Mouse (Mus musculus): Measurements from ENCODE around the gene Cacna1c. TPM values are rescaled to one million over a fixed set of nuclear protein-coding genes. Genes with fewer than 3 reads are reported as not detected.

Cacna1c gene
- polyA plus RNA-seq, 2 experiments from 2014 or later = 0.49 to 1.4 TPM

DNA sequence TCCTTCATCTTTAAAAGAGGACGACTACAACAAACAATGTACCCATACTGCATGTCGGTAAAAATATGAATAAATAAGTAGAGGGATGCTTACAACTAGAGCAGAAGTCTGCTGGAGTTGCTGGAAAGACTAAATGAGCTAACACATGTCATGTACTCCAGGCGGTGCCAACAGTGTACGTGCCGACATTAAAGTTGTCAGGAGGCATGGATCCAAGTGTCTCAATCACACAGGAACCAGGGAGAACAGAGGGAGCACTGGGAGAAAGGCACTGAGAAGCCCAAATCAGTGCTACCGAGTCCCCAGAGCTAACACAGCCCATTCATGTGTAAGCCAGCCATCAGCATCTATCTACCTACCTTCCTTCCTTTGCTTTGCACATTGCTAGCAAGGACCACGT is 150.7 kb downstream of the Cacna1c start:
- no peak for ATAC-seq

GRCm38 (mm10) chr6:119044148-119044547 is 152.1 kb downstream of the Cacna1c start:
- ATAC-seq = no peak

- ATAC-seq = no peak
Measured at GRCm38 (mm10) chr6:119042803-119043202, 153.4 kb downstream of the Cacna1c start.

GRCm38 (mm10) chr6:119040961-119041360 is 155.3 kb downstream of the Cacna1c start:
- ATAC-seq = no peak

- ATAC-seq = no peak
Measured at GRCm38 (mm10) chr6:119039815-119040214, 156.4 kb downstream of the Cacna1c start.

DNA sequence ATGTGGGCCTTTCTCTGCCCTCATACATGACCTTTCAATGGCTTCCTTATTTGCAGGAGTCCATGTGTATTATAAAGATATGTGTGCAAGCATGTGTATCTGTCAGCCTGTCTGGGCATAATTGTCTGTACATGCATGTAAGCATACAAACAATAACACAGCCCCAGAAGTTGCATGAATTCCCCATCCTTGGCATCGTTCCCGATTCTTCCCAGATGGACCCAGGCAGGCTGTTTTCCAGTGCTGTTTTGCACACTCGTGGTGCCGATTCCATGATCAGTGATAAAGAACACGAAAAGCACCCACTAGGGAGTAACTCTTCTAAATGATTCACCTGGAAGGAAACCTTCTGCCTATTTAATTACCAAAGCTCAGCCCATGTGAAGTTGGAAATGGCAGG is 156.9 kb downstream of the Cacna1c start:
- no peak for ATAC-seq

DNA sequence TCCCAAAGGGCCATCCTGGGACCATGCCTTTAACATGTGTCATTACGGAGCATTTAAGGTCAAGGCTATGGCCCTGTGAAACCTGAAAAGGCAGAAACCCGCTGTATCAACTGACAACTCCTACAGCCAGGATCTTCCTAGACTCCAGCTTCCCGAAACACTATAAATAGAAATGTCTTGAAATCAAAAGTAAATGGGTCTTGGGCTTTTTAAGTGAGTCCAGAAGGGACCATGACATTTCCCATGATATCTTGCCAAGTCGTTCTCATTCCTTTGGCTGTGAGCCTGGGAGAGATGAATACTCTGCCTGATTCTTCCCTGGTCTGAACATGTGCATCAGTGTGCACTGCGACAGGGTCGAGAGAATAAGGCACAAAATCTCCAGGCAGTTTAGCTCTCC is 158.4 kb downstream of the Cacna1c start:
- no peak for ATAC-seq

GRCm38 (mm10) chr6:119037047-119037446 is 159.2 kb downstream of the Cacna1c start:
- ATAC-seq = no peak

GRCm38 (mm10) chr6:119035361-119035760 is 160.9 kb downstream of the Cacna1c start:
- ATAC-seq = no peak

DNA sequence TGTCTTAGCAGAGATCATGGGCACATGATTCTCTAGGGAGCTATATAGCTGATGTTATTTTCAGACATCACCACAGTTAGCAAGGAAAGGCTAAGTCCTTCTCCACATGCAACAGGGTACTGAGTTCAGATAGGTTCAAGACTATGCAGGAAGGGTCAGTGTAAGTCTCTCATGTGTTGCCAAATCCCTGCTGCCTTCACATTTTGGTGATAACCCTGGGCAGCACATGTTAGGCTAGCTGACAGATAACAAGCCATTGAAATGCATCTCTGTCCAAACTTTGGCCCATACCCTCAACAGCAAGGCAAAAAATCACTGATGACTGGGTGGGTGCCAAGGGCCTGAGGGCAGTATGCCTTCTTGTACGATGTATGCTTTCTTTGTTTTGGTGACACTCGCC is 161.3 kb downstream of the Cacna1c start:
- ATAC-seq = no peak

GRCm38 (mm10) chr6:119027880-119028279 is 168.3 kb downstream of the Cacna1c start:
- no peak for ATAC-seq

DNA sequence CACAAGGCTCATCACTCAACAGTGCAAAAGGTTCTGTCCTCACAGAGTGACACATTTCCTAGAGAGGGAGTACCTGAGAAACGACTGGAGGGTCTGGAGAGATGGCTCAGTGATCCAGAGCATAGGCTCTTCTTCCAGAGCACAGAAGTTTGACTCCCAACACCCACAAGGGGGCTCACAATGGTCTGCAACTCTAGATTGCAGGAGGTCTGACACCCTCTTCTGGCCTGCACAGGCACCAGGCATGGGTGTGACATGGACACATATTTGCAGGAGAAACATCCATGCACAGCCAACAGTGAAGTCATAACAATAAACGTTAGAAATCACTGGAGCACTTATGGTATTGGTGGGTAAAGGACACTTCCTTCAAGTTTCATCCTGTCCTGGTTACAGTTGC is 173.4 kb downstream of the Cacna1c start:
- no peak for ATAC-seq

- ATAC-seq = no peak
Measured at GRCm38 (mm10) chr6:119021226-119021625, 175.0 kb downstream of the Cacna1c start.

DNA sequence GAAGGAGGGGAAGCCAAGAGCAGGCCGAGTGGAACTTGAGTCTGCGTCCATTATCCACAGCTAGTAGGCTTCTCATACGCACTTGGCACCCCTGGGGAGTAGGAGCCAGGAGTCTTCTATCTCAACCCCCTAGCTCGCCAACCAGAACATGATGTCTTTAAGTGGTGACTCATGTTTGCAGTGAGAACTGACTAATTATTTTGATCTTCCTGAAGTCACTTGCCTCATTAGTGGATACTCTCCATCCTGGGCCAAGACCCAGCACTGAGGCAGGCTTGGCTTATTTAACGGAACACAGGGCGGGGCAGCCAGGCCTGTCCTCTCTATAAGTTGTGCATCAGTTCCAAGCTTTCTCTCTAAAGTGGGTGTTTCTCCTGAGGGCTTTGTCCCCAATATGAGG is 177.3 kb downstream of the Cacna1c start:
- ATAC-seq = no peak

GRCm38 (mm10) chr6:119018256-119018655 is 178.0 kb downstream of the Cacna1c start:
- no peak for ATAC-seq

DNA sequence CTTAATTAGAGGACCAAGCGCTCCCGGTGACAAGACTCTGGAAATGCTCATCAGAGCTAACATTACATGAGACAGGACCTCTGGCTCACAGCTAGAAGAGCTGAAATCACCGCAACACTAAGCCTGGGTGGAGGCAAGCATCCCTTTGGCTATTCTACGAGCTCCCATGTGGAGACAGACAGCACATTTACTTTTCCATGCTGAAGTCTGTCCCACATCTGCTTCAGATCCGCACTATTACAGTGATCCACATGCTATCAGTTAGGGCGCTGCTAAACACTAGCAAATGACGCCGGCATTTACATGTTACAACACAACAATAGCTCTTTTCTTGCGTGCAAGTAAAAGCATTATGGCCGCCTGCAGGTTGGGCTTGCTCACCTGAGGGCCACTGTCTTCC is 178.7 kb downstream of the Cacna1c start:
- no peak for ATAC-seq

DNA sequence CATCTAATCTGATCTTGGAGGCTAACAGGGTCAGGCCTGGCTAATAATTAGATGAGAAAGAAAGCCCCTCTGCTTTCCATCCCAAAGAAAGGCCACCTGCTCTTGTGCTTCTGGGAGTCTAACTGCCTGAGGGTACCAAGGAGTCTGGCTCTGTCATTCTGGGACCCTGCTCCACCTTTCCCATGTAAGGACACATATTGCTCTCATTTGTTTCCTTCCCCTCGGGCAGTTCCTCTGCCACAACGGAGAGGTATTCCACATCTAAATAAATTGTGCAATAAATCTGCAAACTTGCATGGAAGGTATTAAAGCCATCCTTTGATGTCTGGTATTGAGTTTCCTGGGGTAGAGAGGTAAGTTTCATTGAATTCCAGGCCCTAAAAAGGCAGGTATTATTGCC is 180.9 kb downstream of the Cacna1c start:
- no peak for ATAC-seq

DNA sequence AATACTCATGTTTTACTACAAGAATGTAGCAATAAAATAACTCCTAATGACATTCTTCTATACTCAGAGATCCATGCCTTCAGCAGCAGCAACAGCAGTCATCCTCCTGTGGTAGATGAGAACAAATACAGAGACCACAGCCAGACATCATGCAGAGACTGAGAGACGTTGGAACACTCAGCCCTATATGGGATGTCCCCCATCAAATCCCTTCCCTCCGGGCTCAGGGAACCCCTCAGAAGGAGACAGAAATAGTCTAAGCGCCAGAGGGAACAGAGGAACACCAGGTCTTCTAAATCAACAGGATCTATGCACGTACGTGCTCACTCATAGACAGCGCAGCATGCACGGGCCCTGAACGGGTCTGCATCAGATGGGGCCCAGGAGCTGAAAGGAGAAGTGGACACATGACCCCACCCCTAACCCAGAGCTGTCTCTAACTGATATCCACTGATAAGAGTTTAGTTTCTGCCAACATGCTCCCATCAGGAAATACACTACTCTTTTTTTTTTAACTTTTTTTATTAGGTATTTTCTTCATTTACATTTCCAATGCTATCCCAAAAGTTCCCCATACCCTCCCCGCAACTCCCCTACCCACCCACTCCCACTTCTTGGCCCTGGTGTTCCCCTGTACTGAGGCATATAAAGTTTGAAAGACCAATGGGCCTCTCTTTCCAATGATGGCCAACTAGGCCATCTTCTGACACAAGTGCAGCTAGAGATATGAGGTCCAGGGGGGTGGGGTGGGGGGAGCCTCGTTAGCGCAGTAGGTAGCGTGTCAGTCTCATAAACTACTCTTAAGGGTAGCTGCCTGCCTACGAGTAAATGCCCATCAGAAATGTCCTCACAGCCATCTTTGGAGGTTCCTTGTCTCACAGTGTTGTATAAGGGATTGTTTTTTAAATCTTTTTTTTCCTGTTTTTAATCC is 182.8 kb downstream of the Cacna1c start:
- ATAC-seq = no peak

DNA sequence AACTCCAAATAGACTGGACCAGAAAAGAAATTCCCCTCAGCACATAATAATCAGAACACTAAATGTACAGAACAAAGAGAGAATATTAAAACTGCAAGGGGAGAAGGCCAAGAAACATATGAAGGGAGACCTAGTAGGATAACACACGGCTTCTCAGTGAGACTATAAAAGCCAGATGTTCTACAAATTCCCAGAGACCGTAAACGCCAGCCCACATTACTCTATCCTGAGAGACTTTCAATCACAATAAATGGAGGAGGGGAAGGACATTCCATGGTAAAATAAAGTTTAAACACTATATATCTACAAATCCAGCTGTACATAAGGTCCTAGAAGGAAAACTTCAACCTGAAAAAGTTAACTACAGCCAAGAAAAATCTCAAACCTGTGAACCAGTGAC is 185.3 kb downstream of the Cacna1c start:
- no peak for ATAC-seq

DNA sequence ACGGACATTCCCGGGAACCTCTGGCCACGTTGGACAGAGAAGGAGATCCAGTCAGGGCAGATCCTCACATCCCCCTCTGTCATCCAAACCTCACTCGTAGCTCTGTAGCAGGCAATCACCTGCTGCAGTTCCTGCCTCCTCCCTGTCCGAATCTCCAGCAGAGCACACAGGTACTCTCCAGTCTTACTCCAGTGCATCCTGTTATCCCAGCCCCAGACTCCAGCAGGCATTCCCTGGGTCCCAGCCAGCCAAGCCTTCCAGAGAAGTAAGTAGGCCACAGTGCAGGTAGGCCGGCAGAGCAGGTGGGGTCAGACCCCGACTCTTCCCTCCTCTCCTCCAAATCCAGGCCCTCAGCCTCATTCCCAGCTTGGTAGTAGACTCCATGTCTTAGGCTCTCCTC is 186.7 kb downstream of the Cacna1c start:
- ATAC-seq = no peak

GRCm38 (mm10) chr6:119008638-119009166 is 187.5 kb downstream of the Cacna1c start:
- ATAC-seq = no peak

DNA sequence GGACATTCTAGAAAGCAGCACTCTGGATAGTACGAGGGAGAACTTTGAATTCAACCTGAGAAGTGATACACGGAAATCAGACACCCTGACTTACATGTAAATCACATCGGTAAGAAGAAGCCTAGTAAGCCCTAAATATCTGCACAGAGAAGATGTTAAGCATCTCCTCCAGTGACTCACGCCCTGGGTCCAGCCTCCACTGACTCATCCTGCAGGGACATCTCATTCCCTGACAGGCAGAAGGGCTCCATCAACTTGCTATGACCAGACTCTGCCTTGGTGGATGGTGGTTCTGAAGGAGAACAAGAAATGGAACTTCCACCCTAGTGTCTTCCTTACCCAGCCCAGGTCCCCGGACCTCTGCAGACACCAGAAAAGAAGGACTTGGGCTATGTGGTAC is 191.6 kb downstream of the Cacna1c start:
- no peak for ATAC-seq

DNA sequence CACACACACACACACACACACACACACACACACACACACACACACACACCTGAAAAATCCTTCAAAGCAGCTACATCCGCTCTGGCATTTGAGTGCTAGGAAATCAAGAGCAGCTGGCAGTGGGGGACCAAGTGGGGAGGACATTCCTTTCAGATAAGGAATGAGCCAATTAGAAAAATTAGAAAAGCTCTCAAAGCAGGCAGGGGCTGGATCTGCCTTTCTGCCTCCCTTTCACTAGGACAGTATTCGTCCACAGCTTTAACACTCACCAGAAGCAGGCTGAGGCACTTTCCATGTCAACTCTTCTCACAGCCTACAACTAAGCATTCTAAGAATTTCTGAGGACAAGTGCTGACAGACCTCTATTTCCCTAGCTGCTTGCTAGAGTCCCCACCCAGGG is 194.8 kb downstream of the Cacna1c start:
- ATAC-seq = no peak

GRCm38 (mm10) chr6:119000255-119000654 is 196.0 kb downstream of the Cacna1c start:
- ATAC-seq = no peak

Measured in CD4-positive, CD25-positive, alpha-beta regulatory T cell, adult 4 months (primary cell).